Mouse (Mus musculus) liver, adult (tissue): Measurements from ENCODE around the gene Itga2.

Experiments
- GATA4 ChIP-seq: IDR thresholded peaks from 2 replicates; pipeline ENCODE4 v1.6.1; 2014; ENCODE audit warnings: mild to moderate bottlenecking, low read length; ENCODE audit not compliant: insufficient replicate concordance

The Itga2 gene

DNA sequence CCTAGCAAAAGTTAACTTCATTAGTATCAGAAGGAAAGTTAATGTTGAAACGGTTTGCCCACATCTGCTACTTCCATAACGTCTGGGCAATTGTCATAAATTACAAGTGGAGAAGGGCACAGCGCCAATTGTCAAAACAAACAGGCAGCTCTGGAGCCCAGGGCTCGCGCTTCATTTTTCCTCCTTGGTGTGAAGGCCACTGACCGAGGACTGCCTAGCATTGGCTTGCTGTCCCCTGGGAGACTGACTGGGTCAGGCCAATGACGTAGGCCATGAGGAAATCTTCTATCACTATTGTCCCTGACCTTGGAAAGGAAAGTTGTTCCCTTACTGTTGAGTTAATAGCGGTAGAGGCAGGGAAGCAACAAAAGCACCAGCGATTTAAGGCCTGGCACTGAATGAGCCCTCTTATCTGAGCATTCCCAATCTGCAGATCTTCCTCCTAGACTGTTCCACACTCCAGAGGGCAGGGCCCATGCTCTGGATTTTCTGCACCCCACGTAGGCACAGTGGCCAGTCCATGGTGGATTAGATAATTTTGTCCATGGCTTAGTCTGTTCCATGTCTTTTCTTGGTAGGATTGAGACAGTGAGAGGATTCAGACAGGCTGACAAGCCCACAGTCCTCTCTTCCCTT lies 35.0 kb downstream of the Itga2 start:
- no peak for TF ChIP-seq GATA4

DNA sequence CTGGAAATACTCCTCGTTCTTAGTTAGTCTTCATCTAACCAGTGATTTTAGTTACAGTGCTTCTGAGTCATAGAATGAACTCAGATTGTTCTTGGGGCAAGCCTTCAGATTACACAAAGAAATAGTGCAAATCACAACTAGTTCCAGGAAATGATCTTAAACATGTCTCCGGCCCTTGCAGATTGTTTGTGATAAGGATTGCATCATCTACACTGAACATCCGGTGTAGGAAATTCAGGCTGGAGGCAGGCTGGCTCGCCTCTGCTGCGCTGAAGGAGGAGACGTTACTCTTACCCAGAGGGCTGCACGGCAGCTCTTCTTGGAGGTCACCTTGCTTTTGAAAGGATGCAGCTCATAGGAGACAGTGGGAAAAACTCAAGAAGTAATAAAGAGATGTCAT lies 36.0 kb downstream of the Itga2 start:
- peak; percentile 49; the same call in 1 of the 2 replicates for TF ChIP-seq GATA4

DNA sequence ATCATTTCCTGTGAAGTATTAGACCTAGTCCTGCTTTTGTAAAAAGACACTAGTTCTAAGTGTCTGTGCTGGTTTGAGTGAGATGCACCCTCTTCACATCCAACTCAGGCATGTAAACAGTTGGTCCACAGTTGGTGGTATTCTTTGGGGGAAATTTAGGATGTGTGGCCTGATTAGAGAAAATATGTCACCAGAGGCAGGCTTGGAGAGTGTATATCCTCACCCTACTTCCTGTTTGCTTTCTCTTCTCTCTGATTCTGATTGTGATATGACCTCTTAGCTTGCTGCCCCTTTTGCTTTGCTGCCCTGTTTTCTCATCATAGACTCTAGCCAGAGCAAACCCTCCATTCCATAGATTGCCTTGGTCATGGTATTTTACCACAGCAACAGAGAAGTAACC lies 37.2 kb downstream of the Itga2 start:
- no peak for TF ChIP-seq GATA4

DNA sequence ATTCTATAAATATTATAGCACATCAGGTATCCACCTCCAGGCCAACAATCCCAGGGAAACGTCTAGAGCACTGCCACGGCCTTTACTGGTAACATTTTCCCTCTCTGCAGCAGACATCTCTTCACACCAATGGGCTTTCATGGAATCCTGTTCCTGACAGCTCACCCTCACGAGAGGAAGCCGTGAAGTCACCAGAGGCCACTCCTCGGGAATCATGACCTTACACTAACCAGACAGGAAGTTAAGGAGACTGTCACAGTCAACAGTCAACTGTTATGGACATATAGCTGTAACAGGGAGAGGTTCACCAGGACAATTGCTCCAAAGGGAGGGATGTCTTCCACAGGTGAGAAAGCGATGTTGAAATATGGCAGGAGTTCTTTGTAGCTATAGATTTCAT lies 40.2 kb downstream of the Itga2 start:
- TF ChIP-seq GATA4 = no peak

DNA sequence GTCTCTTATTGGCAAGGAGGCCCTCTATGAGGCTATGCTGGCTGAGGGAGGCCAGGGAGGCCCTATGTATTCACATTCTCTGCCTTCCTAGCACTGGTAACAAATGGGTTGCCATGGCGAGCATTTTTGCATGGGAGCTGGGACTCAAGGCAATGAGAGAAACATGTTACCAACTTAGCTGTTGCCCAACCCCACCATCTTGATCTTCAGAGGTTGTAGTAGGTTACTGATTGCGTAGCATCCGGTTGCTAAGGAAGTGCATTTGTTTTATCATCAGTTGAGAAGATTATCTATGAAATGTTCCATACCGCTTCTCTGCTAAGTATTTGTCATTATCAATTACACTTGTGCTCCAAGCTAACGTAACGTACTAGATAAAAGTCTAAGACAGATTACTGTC lies 44.2 kb downstream of the Itga2 start:
- no peak for TF ChIP-seq GATA4

DNA sequence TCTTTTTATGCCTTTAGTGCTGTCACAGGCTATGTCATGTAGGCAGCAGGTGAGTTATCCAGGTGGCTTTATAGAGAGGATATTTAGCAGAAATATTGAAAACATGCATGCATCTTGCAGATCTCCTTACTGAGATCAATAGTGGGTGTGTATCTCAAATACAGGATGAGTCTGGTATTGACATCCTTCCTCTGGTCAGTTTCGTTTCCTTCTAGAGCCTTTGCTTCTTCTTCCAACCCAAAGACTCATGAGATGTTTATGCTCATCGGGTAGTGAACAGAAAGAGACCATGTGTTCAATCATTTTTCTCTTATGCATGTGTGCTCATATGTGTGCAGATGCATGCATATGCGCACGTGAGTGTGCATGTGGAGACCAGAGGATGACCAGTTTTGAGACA lies 44.6 kb downstream of the Itga2 start:
- TF ChIP-seq GATA4 = no peak

DNA sequence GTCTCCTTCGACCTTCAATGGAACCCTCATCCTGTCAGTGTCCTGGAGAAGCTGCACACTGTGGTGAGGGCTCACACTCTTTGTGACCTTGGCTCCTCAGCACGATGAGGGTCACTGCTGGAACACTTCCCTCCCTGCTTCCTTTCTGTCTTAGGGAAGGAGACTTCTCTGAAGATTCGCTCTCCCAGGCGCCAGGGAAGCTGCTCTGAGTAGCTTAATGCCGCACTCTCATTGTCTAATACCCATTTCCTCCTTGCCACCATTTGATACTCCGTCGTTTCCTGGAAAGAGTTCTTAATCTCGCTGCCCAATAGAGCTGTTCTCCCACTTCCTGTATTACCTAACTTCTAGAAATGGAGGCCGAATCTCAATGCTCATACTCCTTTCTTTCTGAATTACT lies 46.7 kb downstream of the Itga2 start:
- 0 out of 2 replicates have a peak, but pooled peaks have one; percentile 44 for TF ChIP-seq GATA4

DNA sequence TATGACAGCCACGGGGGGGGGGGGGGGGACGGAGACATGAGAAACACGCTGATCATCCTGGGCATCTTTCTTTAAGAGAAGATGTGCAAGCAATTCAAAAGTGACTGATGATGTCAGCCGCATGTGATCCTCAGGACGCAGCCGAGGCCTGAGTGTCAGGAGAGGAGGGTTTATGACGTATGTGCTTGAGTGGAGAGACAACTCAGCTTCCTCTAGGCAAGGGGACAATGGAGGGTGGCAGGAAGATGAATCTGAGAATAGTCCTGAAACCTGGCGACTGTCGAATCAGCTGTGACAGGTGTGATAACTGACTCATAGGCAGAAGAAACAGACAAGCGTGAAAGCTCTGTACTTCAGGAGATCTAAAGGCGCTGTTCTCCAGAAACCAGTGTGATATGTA lies 53.2 kb downstream of the Itga2 start:
- no peak for TF ChIP-seq GATA4

DNA sequence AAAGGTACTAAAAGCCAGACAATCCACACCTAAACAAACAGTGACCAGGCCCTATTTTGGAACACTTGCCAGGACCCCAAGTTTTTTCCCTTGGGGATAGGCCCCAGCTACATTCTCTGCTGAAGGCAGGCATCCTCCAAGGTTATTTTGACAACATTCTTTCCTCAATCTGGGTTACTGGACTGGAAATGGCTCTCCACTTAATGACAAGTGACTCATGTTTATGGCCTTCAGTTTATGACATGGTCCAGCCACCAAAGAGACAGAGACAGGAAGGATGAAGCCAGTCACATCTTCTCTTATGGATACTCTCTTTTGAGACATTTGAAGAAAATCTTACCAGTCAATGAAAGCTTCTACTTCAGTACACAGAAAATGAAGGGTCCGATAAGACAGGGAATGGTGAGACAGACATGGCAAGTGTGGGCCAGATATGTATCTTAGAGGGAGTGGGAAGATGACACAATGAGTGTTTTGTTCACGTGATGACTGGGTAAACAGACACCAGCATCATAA lies 55.8 kb downstream of the Itga2 start:
- TF ChIP-seq GATA4 = no peak

DNA sequence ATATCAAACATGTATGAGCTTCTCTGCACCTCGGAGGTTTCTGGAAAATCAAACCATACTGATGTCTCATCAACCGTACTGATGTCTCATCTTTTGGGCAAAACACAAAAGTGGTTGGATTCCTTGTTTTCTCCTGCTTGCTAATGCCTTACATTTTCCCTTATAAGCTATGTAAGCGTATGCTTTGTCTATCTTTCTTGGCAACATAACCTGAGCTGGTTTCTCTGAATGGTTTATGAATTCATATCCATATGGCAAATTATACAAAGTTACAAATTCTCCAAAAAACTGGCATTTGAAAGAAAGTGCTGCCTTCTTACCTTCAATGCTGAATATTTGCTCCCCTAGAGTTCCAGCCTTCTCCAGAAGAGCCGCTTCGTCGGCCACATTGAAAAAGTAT lies 57.2 kb downstream of the Itga2 start:
- TF ChIP-seq GATA4 = no peak

DNA sequence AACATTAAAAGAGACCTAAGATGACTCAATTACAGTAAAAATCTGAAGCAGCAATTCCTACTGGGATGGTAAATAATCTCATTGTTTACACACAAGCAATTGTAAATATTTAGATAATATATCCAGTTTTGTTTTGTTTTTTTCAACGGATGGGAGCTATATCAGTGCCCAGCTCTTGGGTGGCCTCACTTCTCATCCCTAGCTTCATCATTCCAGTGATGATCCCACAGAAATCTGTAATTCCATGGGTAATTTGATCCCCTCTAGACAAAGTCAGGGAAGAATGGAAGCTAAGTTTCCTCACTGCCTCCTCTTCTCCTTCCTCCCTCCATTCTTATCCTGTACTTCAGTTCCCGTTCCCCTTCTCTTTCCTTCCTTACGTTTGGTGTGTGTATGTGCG lies 74.4 kb downstream of the Itga2 start:
- no peak for TF ChIP-seq GATA4

DNA sequence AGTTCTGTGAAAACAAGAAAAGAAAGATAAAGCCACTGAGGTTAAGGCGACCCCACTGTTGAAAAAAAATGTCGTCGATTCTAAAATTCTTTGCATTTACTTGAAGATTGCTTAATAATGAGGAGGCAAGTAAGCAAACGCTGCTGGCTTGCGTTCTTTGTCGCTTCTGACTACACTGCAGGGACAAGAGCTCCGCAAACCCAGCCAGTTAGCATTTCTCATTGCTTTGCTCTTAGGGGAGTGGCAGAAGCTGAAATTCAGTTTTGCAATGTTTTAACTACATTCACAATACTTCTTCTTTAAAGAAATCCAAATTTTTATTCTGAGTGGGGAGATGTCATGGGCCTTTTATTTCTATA lies 75.7 kb downstream of the Itga2 start:
- TF ChIP-seq GATA4 = no peak

DNA sequence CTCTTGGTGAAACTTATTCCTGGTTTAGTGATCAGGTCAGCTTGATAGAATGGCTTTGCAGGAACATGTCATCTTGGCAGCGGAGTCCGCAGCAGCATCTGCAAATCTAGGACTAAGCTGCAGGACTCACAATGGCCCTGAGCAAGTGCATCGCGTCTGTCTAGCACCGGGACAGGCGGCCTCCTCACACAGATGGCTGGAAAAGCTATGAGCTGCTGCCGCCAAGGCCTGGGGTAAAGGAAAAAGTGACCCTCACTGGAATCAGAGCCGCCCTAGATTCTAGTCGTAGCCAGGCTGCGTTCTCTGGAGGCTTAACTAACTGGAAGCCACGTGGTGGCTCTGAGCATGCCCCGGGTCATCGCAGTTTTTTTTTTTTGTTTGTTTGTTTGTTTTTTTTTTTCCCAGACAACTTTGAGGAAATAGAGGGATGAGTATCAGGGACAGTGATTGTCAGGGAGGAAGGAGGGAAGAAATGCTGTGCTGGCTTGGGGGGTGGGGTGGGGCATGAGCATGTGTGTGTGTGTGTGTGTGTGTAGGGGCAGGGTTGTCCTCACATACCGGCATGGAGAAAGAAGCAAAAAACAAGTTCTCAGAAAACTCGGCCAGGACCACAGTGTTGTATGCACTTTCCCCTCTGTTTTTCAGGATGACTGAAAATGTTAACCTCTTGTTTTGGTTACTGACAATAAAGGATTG lies 76.2 kb downstream of the Itga2 start:
- no peak for TF ChIP-seq GATA4

DNA sequence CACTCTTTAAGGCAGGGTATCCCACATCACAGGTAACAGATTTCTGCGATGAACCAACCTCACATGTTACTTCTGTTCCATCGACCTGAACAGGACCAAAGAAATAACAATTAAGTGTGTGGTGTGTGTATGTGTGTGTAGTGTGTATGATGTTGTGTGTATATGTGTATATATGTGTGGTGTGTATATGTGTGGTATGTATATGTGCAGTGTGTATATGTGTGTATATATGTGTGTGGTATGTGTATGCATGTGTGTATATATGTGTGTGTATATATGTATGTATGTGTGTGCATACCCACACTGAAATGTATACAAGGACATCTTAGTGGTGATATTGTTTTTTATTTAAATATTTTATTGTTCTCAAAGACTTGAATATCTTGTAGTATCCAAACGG lies 77.5 kb downstream of the Itga2 start:
- TF ChIP-seq GATA4 = no peak

DNA sequence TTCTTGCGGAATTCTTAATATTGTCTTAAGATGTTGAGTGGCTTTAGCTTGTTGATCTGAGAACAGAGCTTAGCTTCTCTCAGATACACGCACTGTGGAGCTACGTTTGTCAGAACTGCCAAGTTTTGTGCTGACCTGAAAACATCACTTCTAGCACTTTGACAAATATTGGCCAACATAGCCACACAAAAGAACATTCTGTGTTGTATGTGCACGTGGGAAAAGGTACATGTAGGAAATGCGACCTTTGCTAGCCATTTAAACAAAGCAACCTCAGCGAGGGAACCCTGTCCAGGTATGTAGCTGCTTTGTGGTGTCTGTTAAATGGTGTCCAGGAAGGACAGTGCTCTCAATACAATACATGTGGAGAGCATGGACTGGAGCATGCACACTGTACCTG lies 77.9 kb downstream of the Itga2 start:
- TF ChIP-seq GATA4 = no peak

DNA sequence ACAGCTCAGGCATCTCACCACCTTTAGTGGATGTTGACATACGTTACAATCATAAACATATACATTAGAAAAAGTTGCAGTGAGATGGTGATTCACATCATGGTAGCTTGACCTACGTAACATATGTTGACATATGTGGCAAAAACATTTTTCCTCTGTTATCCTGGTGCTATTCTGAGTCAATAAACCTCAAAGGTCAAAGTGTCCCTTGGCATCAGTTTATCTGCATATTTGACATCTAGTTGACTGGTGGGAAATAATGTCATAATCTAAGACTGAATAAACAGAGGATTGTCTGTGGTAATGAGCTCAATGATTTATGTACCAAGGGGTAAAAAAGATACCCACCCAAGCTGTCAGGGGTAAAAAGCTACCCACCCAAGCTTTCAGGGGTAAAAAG lies 78.7 kb downstream of the Itga2 start:
- TF ChIP-seq GATA4 = peak; percentile 53; the same call in 1 of the 2 replicates
